Mouse (Mus musculus) erythroblast, embryonic 14.5 days (primary cell): ENCODE results near the gene Marf1.

Experiments
- GATA1 ChIP-seq: IDR thresholded peaks from 2 replicates; pipeline ENCODE4 v1.6.1; 2012; ENCODE audit warnings: low read length, inconsistent platforms, mixed read lengths
- TAL1 ChIP-seq: IDR thresholded peaks from 3 replicates; pipeline ENCODE4 v1.6.1; 2012; ENCODE audit warnings: low read length, inconsistent platforms, mixed read lengths

- TF ChIP-seq TAL1, result no peak
- no peak for TF ChIP-seq GATA1
Measured at GRCm38 (mm10) chr16:14082925-14083324, 80.2 kb downstream of the Marf1 start.
